Mouse (Mus musculus) CH12.LX (cell line): ENCODE measurements around the gene Gm5148. TPM values are rescaled to one million over a fixed set of nuclear protein-coding genes. Genes with fewer than 3 reads are reported as not detected.

Experiments used
- DNase-seq: peaks from one replicate; pipeline ENCODE4 v3.0.0-alpha.2; 2013; ENCODE audit errors: extremely low read depth
- H3K27ac ChIP-seq: 2 replicates; pipeline ENCODE4 v1.5.1; 2012; ENCODE audit warnings: low read depth, mild to moderate bottlenecking, control low read depth, moderate library complexity; ENCODE audit not compliant: insufficient read depth
- H3K27me3 ChIP-seq: replicated peaks from 2 replicates; pipeline ENCODE3; 2012; ENCODE audit warnings: inconsistent platforms
- H3K36me3 ChIP-seq, 2 experiments: replicated peaks in 1 of 2; 2 replicates each; pipeline versions ENCODE3 to v1.6.1; 2012; ENCODE audit warnings: inconsistent platforms in 1 of 2, low read length in 1 of 2, mild to moderate bottlenecking in 1 of 2, mixed read lengths in 1 of 2, moderate library complexity in 1 of 2; ENCODE audit not compliant: control insufficient read depth in 1 of 2, insufficient read depth in 1 of 2
- H3K4me1 ChIP-seq, 2 experiments: 2 replicates each; pipeline ENCODE4 v1.6.1; 2012; ENCODE audit warnings: inconsistent platforms in 1 of 2, moderate library complexity in 1 of 2; ENCODE audit not compliant: insufficient read depth in 2 of 2, control insufficient read depth in 1 of 2
- H3K4me2 ChIP-seq: 2 replicates; pipeline ENCODE4 v1.6.1; 2012; ENCODE audit warnings: low read depth, mild to moderate bottlenecking, control low read depth; ENCODE audit not compliant: poor library complexity, insufficient read depth, severe bottlenecking
- H3K4me3 ChIP-seq, 3 experiments: fragments of 150-350 bp in 1 of 3; sonication (generic) in 1 of 3; replicated peaks in 1 of 3; 2 replicates each; pipeline versions ENCODE3 to v1.5.1; 2011 to 2012; ENCODE audit warnings: low read depth in 2 of 3, low read length in 2 of 3, mild to moderate bottlenecking in 2 of 3, moderate library complexity in 2 of 3, control low read depth in 1 of 3, improper control_type of control experiment in 1 of 3, inconsistent platforms in 1 of 3, mixed read lengths in 1 of 3; ENCODE audit not compliant: poor library complexity in 1 of 3
- H3K79me2 ChIP-seq: replicated peaks from 2 replicates; pipeline ENCODE4 v1.6.1; 2012; ENCODE audit warnings: mild to moderate bottlenecking, moderate library complexity; ENCODE audit not compliant: control insufficient read depth, poor library complexity, insufficient read depth, severe bottlenecking; ENCODE audit errors: extremely low read depth
- H3K9ac ChIP-seq: 2 replicates; pipeline ENCODE4 v1.6.1; 2012; ENCODE audit warnings: low read depth, mild to moderate bottlenecking, control low read depth, moderate library complexity; ENCODE audit not compliant: insufficient read depth
- H3K9me3 ChIP-seq: replicated peaks from 2 replicates; pipeline ENCODE3; 2012; ENCODE audit warnings: low read length, inconsistent platforms, mixed read lengths
- BHLHE40 ChIP-seq: IDR thresholded peaks from 2 replicates; pipeline ENCODE4 v1.6.1; 2011; ENCODE audit warnings: mild to moderate bottlenecking, low read depth, low read length, improper control_type of control experiment
- CHD1 ChIP-seq: IDR thresholded peaks from 2 replicates; pipeline ENCODE4 v1.6.1; 2012; ENCODE audit warnings: low read depth, low read length, improper control_type of control experiment, inconsistent platforms
- CHD2 ChIP-seq: IDR thresholded peaks from 2 replicates; pipeline ENCODE4 v1.6.1; 2011; ENCODE audit warnings: low read length, improper control_type of control experiment
- CTCF ChIP-seq, 2 experiments: IDR thresholded peaks in 1 of 2; conservative IDR thresholded peaks in 1 of 2; 2 replicates each; pipeline ENCODE4 v1.5.1; 2011 to 2012; ENCODE audit warnings: low read depth in 2 of 2, low read length in 2 of 2, improper control_type of control experiment in 1 of 2, inconsistent platforms in 1 of 2, mild to moderate bottlenecking in 1 of 2, moderate library complexity in 1 of 2
- ELF1 ChIP-seq: IDR thresholded peaks from 2 replicates; pipeline ENCODE4 v1.6.1; 2014; ENCODE audit warnings: low read depth, mild to moderate bottlenecking, inconsistent platforms, low read length, improper control_type of control experiment
- EP300 ChIP-seq: IDR thresholded peaks from 2 replicates; pipeline ENCODE4 v1.6.1; 2011; ENCODE audit warnings: low read length, improper control_type of control experiment
- ETS1 ChIP-seq: conservative IDR thresholded peaks from 2 replicates; pipeline ENCODE4 v1.6.1; 2012; ENCODE audit warnings: low read depth, mild to moderate bottlenecking, inconsistent platforms, low read length, improper control_type of control experiment, moderate library complexity
- IRF4 ChIP-seq: IDR thresholded peaks from 2 replicates; pipeline ENCODE4 v1.6.1; 2014; ENCODE audit warnings: low read depth, mild to moderate bottlenecking, inconsistent platforms, low read length, improper control_type of control experiment
- JUN ChIP-seq: IDR thresholded peaks from 2 replicates; pipeline ENCODE4 v1.6.1; 2011; ENCODE audit warnings: low read depth, mild to moderate bottlenecking, low read length, improper control_type of control experiment, moderate library complexity; ENCODE audit not compliant: insufficient read depth
- KAT2A ChIP-seq: IDR thresholded peaks from 2 replicates; pipeline ENCODE4 v1.6.1; 2012; ENCODE audit warnings: low read length, improper control_type of control experiment, inconsistent platforms; ENCODE audit not compliant: insufficient replicate concordance
- MAZ ChIP-seq: IDR thresholded peaks from 2 replicates; pipeline ENCODE4 v1.6.1; 2012; ENCODE audit warnings: low read depth, mild to moderate bottlenecking, inconsistent platforms, low read length, improper control_type of control experiment, moderate library complexity
- MEF2A ChIP-seq: IDR thresholded peaks from 2 replicates; pipeline ENCODE4 v1.6.1; 2014; ENCODE audit warnings: low read depth, mild to moderate bottlenecking, inconsistent platforms, low read length, improper control_type of control experiment, borderline replicate concordance
- MXI1 ChIP-seq: IDR thresholded peaks from 2 replicates; pipeline ENCODE4 v1.6.1; 2011; ENCODE audit warnings: mild to moderate bottlenecking, low read depth, low read length, improper control_type of control experiment
- PAX5 ChIP-seq: IDR thresholded peaks from 2 replicates; pipeline ENCODE4 v1.6.1; 2012; ENCODE audit warnings: low read length, inconsistent platforms, mixed read lengths
- POLR2AphosphoS2 ChIP-seq: IDR thresholded peaks from 2 replicates; pipeline ENCODE4 v1.6.1; 2011; ENCODE audit warnings: low read depth, low read length, improper control_type of control experiment
- RAD21 ChIP-seq: IDR thresholded peaks from 2 replicates; pipeline ENCODE4 v1.6.1; 2011; ENCODE audit warnings: low read depth, mild to moderate bottlenecking, low read length, improper control_type of control experiment, moderate library complexity
- SIN3A ChIP-seq: IDR thresholded peaks from 2 replicates; pipeline ENCODE4 v1.6.1; 2012; ENCODE audit warnings: low read length, improper control_type of control experiment, inconsistent platforms
- SMC3 ChIP-seq: IDR thresholded peaks from 2 replicates; pipeline ENCODE4 v1.6.1; 2011; ENCODE audit warnings: low read depth, low read length, improper control_type of control experiment
- ZNF384 ChIP-seq: IDR thresholded peaks from 2 replicates; pipeline ENCODE4 v1.6.1; 2012; ENCODE audit warnings: low read depth, low read length, improper control_type of control experiment, inconsistent platforms
- dilution Hi-C: fragments of 300-500 bp; cut with MboI; formaldehyde crosslinking; loops from 2 replicates; pipeline ENCODE4 v1.14.3; 2020; ENCODE audit warnings: low sequenced_read_pairs; ENCODE audit not compliant: extremely low pct_unique_long_range_greater_than_20kb, extremely low pct_ligation_motif_present
- in situ Hi-C: fragments of 300-500 bp; cut with MboI; formaldehyde crosslinking; loops from 3 replicates; pipeline ENCODE4 v1.14.3; 2019; ENCODE audit warnings: low sequenced_read_pairs, low pct_ligation_motif_present, low pct_unique_long_range_greater_than_20kb, mixed read lengths
- polyA plus RNA-seq: library from polyadenylated mRNA; unstranded; fragments of >175 nt; gene quantifications from 2 replicates; pipeline ENCODE4 v1.2.1, GENCODE M21; 2012; ENCODE audit warnings: low read depth; ENCODE audit not compliant: insufficient read length
- total RNA-seq, 2 experiments: library from RNA; depleted of rRNA; stranded (reverse); fragments of 300-350 nt in 1 of 2; fragments of >200 nt in 1 of 2; gene quantifications; 2 replicates each; pipeline ENCODE4 v1.2.3; 2012 to 2014

Gene Gm5148
- total and polyA plus RNA-seq, 3 experiments = 146 TPM; not detected in 2

DNA sequence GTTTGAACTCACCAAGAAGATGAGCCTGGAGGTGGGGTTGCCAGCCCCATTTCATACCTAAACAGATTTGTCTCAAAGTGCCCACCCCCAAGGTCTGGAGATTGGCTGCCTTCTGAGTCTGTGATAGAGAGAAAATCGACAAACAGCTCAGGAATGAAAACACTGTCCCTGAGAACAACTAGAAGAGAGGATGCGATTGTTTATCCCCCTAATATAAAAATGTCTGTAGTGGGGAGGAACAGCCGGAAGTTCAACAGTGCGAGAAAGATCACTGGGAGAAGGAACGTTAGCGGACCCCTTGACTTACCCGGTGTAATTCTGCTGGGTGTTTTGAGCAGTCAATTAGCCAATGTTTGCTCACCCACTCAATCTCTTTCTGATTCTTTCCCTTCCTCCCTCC, 38.1 kb downstream of the Gm5148 start:
- Histone ChIP-seq H3K9ac (no peak overlapping the region), H3K4me3 (no peak overlapping the region), H3K36me3 (no peaks in the 10 kb centered on the region), H3K79me2 (no peaks in the 10 kb centered on the region), H3K4me1 (no peaks in the 10 kb centered on the region; a peak in 1 of 4 replicates), H3K9me3 (no peaks in the 10 kb centered on the region), H3K4me2 (no peak overlapping the region), H3K27ac (no peak overlapping the region), H3K27me3 (no peaks in the 10 kb centered on the region)
- no peak for DNase-seq
- in situ Hi-C loops = no loop called here
- dilution Hi-C loops = no loop called here
- no peak for TF ChIP-seq JUN

DNA sequence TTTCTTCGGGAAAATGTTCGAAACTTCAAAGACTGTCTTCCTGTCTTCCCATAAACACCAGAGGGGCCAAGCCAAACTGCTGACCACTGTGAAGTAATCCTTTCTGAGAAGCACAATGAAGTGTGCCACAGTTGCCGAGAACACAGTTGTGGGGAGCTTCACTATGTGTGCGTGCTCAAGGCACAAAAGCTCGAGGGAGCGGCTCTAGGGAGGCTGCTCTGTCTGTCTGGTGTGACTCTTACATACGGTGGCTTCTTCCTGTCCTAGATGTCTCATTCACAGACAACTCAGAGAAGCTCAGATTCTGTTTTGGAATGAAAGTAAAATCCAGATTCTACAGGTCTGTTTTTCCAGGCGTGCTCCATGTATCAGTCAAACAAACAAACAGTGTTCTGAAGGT, 48.0 kb downstream of the Gm5148 start:
- H3K4me2 ChIP-seq = no peak overlapping the region
- no peaks in the 10 kb centered on the region for H3K36me3 ChIP-seq
- no peak for DNase-seq
- no peak overlapping the region for H3K4me3 ChIP-seq
- in situ Hi-C loops = no loop called here
- no peak overlapping the region for H3K27ac ChIP-seq
- TF ChIP-seq CTCF (conservative IDR thresholded peaks at IDR 0.05 in 1 of 2, IDR thresholded peaks at IDR 0.05 in 1 of 2; ENCODE audit: low read depth in 2 of 2, low read length in 2 of 2) = no peak
- TF ChIP-seq MXI1 = no peak
- no peak for TF ChIP-seq PAX5
- TF ChIP-seq CHD2 = no peak
- TF ChIP-seq POLR2AphosphoS2 = no peak
- TF ChIP-seq KAT2A = no peak
- TF ChIP-seq BHLHE40 = no peak
- no peak for TF ChIP-seq ETS1
- no peak for TF ChIP-seq CHD1
- no peak for TF ChIP-seq MAZ
- no peak for TF ChIP-seq SIN3A
- no peak for TF ChIP-seq ELF1
- no peak for TF ChIP-seq RAD21
- TF ChIP-seq ZNF384 = no peak
- no peak for TF ChIP-seq IRF4
- no peak for TF ChIP-seq MEF2A
- no peak for TF ChIP-seq EP300
- no peak for TF ChIP-seq SMC3
- no peaks in the 10 kb centered on the region for H3K27me3 ChIP-seq
- dilution Hi-C loops = no loop called here
- no peaks in the 10 kb centered on the region for H3K9me3 ChIP-seq
- no peak overlapping the region for H3K9ac ChIP-seq
- peaks cover 8 to 44% of the 10 kb centered on the region in 2 experiments for H3K4me1 ChIP-seq
- no peaks in the 10 kb centered on the region for H3K79me2 ChIP-seq
